In genomic region chr2:29706726-29707620, GRCm38 (mm10) we compare ENCODE assay signal across 19 mouse cellular contexts. TPM values are rescaled to one million over a fixed set of nuclear protein-coding genes. Genes with fewer than 3 reads are reported as not detected.
DNase-seq lines count a peak whose midpoint lies in the region; ATAC-seq and TF ChIP-seq lines count a peak whose summit lies in the region.
"Had no signal": no experiment of that assay in that cellular context is flagged by ENCODE, and none has a peak within 500 bp of the region (broad histone marks: within the 10 kb centered on the region; RNA-seq: fewer than 3 reads in every experiment).

No protein-coding gene starts in this region.

- peaks cover 15% of the 10 kb centered on the region; the same call in 1 of the 2 replicates for H3K4me1 ChIP-seq in spleen, adult 2 months (ENCODE audit: control insufficient read depth, insufficient read depth, insufficient read length)
- H3K4me1 ChIP-seq: embryonic facial prominence, embryonic 15.5 days; forebrain, embryonic 13.5 days; limb, embryonic 12.5 days; midbrain, embryonic 13.5 days had no signal

- no peak for ATAC-seq in cerebellum, adult (ENCODE audit: insufficient number of reproducible peaks, low FRiP score, low TSS enrichment)
- ATAC-seq: forebrain, embryonic 13.5 days; midbrain, embryonic 13.5 days had no signal

- no peak for TF ChIP-seq CTCF in spleen, adult 2 months (IDR thresholded peaks at IDR 0.05; ENCODE audit: extremely low read depth, insufficient read depth, insufficient read length, insufficient replicate concordance)

- no peaks in the 10 kb centered on the region for H3K27me3 ChIP-seq in spleen, adult 2 months (ENCODE audit: control insufficient read depth, insufficient read depth, low read length)
- H3K27me3 ChIP-seq: embryonic facial prominence, embryonic 15.5 days; forebrain, embryonic 13.5 days; limb, embryonic 12.5 days; midbrain, embryonic 13.5 days; neural tube, embryonic 12.5 days had no signal

- no peak for TF ChIP-seq POLR2A in spleen, adult 2 months (IDR thresholded peaks at IDR 0.05; ENCODE audit: low read depth, low read length)

- H3K27ac ChIP-seq in spleen, adult 2 months (ENCODE audit: insufficient read depth, low read length): peak overlapping the region; percentile 84
- H3K27ac ChIP-seq: embryonic facial prominence, embryonic 15.5 days; forebrain, embryonic 13.5 days; limb, embryonic 12.5 days; midbrain, embryonic 13.5 days; neural tube, embryonic 12.5 days had no signal

- DNase-seq in cerebellum, adult 11 months: peak; percentile 68
- peak in 1 of 2 experiments; percentile 40 for DNase-seq in spleen, adult 2 months (ENCODE audit: low read depth in 1 of 2, low spot score in 2 of 2)
- no peak for DNase-seq in spleen, postnatal 4 days (ENCODE audit: low spot score in 2 of 2)
- peak; percentile 85 for DNase-seq in cerebellum, adult 9-11 months
- DNase-seq in embryo, embryonic 10.5 days (ENCODE audit: low spot score): no peak
- DNase-seq in kidney, postnatal 10 days: no peak
- DNase-seq in lung, postnatal 4 days: no peak
- DNase-seq: heart, adult 18-20 months had no signal

- 71% methylated on average over 18 of the region's 18 CpGs for WGBS in spleen, adult 2 months

- no peak overlapping the region for H3K4me3 ChIP-seq in spleen, adult 2 months (ENCODE audit: extremely low read depth, insufficient read depth, insufficient read length)
- H3K4me3 ChIP-seq: embryonic facial prominence, embryonic 15.5 days; forebrain, embryonic 13.5 days; limb, embryonic 12.5 days; midbrain, embryonic 13.5 days; neural tube, embryonic 12.5 days had no signal

- peaks cover 43% of the 10 kb centered on the region for H3K36me3 ChIP-seq in spleen, adult 2 months (ENCODE audit: control insufficient read depth, insufficient read depth, low read length)

RNA-seq across cellular contexts. Expression of gene Gm13420, which starts 44.5 kb away (rescaled TPM):
- 0.26 and 0.81 TPM in 2 replicates for polyA plus RNA-seq in spleen, adult 2 months (2012; rRNA removed)
- polyA plus RNA-seq: embryonic facial prominence, embryonic 15.5 days; forebrain, embryonic 13.5 days; heart, postnatal 0 days; limb, embryonic 12.5 days; neural tube, embryonic 12.5 days had no signal

RNA-seq across cellular contexts. Expression of gene Gm13547, which starts 52.1 kb away (rescaled TPM):
- not detected in 2 replicates for polyA plus RNA-seq in spleen, adult 2 months (2012; rRNA removed)
- polyA plus RNA-seq: cortical plate, adult 2 months; embryonic facial prominence, embryonic 15.5 days; heart, postnatal 0 days; intestine, embryonic 14.5 days; limb, embryonic 12.5 days; liver, embryonic 16.5 days; thymus, adult 2 months had no signal

Comparison
In these comparisons a context has a peak if more than half of its experiments do, and no peak if none do; other contexts are left out.
1. DNase-seq: peak in cerebellum, adult 11 months (single experiment) and cerebellum, adult 9-11 months (single experiment); none in spleen, postnatal 4 days (0 of 2), embryo, embryonic 10.5 days (single experiment), kidney, postnatal 10 days (single experiment) and lung, postnatal 4 days (0 of 2).